ENCODE assay signal across 8 mouse cellular contexts in genomic region chr8:119669284-119669683, GRCm38 (mm10). TPM values are rescaled to one million over a fixed set of nuclear protein-coding genes. Genes with fewer than 3 reads are reported as not detected.
DNase-seq lines count a peak whose midpoint lies in the region; ATAC-seq and TF ChIP-seq lines count a peak whose summit lies in the region.

No protein-coding gene starts in this region.

- peak; percentile 62 for DNase-seq in adrenal gland, postnatal 14 days
- no peak for DNase-seq in adrenal gland, adult 8-10 months
- DNase-seq in midbrain, postnatal 0 days (ENCODE audit: low spot score), result no peak
- DNase-seq in midbrain, embryonic 14.5 days, result no peak
- peak; percentile 52 for DNase-seq in large intestine, adult 2 months (ENCODE audit: low read depth, low spot score)
- DNase-seq in cerebellum, adult 9-10 months, result no peak

- no peaks in the 10 kb centered on the region for H3K36me3 ChIP-seq in midbrain, postnatal 0 days (ENCODE audit: insufficient read depth, low read length)
- no peaks in the 10 kb centered on the region for H3K36me3 ChIP-seq in midbrain, embryonic 14.5 days (ENCODE audit: control insufficient read depth, insufficient read depth, low read length)
- H3K36me3 ChIP-seq in stomach, embryonic 16.5 days (ENCODE audit: control insufficient read depth, insufficient read depth, low read length), result no peaks in the 10 kb centered on the region

- H3K27ac ChIP-seq in midbrain, postnatal 0 days (ENCODE audit: low read depth, low read length), result no peak overlapping the region
- no peak overlapping the region for H3K27ac ChIP-seq in midbrain, embryonic 14.5 days (replicated peaks; ENCODE audit: low read depth, low read length)
- H3K27ac ChIP-seq in stomach, embryonic 16.5 days (ENCODE audit: low read length), result peak overlapping the region; percentile 36

- TF ChIP-seq CTCF in midbrain, postnatal 0 days (IDR thresholded peaks at IDR 0.05), result peak; percentile 52

- no peak overlapping the region for H3K4me3 ChIP-seq in midbrain, postnatal 0 days (ENCODE audit: low read depth, low read length)
- no peak overlapping the region for H3K4me3 ChIP-seq in midbrain, embryonic 14.5 days (replicated peaks; ENCODE audit: low read depth, low read length)
- H3K4me3 ChIP-seq in stomach, embryonic 16.5 days (replicated peaks; ENCODE audit: low read length), result no peak overlapping the region

- H3K9ac ChIP-seq in midbrain, postnatal 0 days (replicated peaks; ENCODE audit: low read length, poor library complexity, severe bottlenecking), result no peak overlapping the region
- no peak overlapping the region for H3K9ac ChIP-seq in midbrain, embryonic 14.5 days (replicated peaks; ENCODE audit: low read length)
- no peak overlapping the region for H3K9ac ChIP-seq in stomach, embryonic 16.5 days (ENCODE audit: low read length)

- no peaks in the 10 kb centered on the region for H3K27me3 ChIP-seq in midbrain, postnatal 0 days (ENCODE audit: insufficient read depth, low read length)
- H3K27me3 ChIP-seq in midbrain, embryonic 14.5 days (ENCODE audit: control insufficient read depth, insufficient read depth, low read length), result no peaks in the 10 kb centered on the region
- no peaks in the 10 kb centered on the region for H3K27me3 ChIP-seq in stomach, embryonic 16.5 days (ENCODE audit: control insufficient read depth, insufficient read depth, low read length)

- no peaks in the 10 kb centered on the region for H3K9me3 ChIP-seq in midbrain, postnatal 0 days (ENCODE audit: low read length)
- no peaks in the 10 kb centered on the region for H3K9me3 ChIP-seq in midbrain, embryonic 14.5 days (ENCODE audit: control insufficient read depth, low read length)
- no peaks in the 10 kb centered on the region for H3K9me3 ChIP-seq in stomach, embryonic 16.5 days (replicated peaks; ENCODE audit: control insufficient read depth, low read length)

- H3K4me2 ChIP-seq in midbrain, postnatal 0 days (ENCODE audit: low read depth, low read length, poor library complexity, severe bottlenecking), result no peak overlapping the region
- H3K4me2 ChIP-seq in midbrain, embryonic 14.5 days (ENCODE audit: low read length), result no peak overlapping the region
- no peak overlapping the region for H3K4me2 ChIP-seq in stomach, embryonic 16.5 days (ENCODE audit: low read depth, low read length)

- no peak for ATAC-seq in midbrain, postnatal 0 days (ENCODE audit: low FRiP score)
- ATAC-seq in midbrain, embryonic 14.5 days (ENCODE audit: low FRiP score, low TSS enrichment), result no peak
- no peak for ATAC-seq in stomach, embryonic 16.5 days (ENCODE audit: insufficient read depth, low FRiP score)
- ATAC-seq in erythroblast, adult 5-6 weeks (replicated peaks; ENCODE audit: low FRiP score, poor library complexity, severe bottlenecking), result no peak

- H3K4me1 ChIP-seq in midbrain, postnatal 0 days (ENCODE audit: insufficient read depth, low read length), result no peaks in the 10 kb centered on the region
- H3K4me1 ChIP-seq in midbrain, embryonic 14.5 days (ENCODE audit: control insufficient read depth, insufficient read depth, low read length), result no peaks in the 10 kb centered on the region
- peaks cover 40% of the 10 kb centered on the region for H3K4me1 ChIP-seq in stomach, embryonic 16.5 days (ENCODE audit: control insufficient read depth, insufficient read depth, low read length)

- 68% methylated on average over 12 of the region's 12 CpGs for WGBS in midbrain, postnatal 0 days
- 54% methylated on average over 12 of the region's 12 CpGs for WGBS in midbrain, embryonic 14.5 days
- WGBS in large intestine, adult 2 months, result 25% methylated on average over 12 of the region's 12 CpGs
- 48% methylated on average over 12 of the region's 12 CpGs for WGBS in stomach, embryonic 16.5 days

RNA-seq across cellular contexts. Expression of gene Wfdc1, which starts 3.1 kb away (rescaled TPM):
- total RNA-seq in adrenal gland, postnatal 14 days (2021), result 10.4 and 10.7 TPM in 2 replicates
- total RNA-seq in adrenal gland, adult 8-10 months (2022), result 10 to 100 TPM in 3 of 4 experiments, 1 to 10 TPM in 1; 9.0 to 14.0 (median 12.8) TPM
- total RNA-seq in midbrain, postnatal 0 days (2014; rRNA removed), result 8.5 and 13.5 TPM in 2 replicates
- polyA plus RNA-seq in midbrain, postnatal 0 days (2015; fragmentation: Nextera tagmentation; extraction: Ambion mirVana), result 11.6 and 11.8 TPM in 2 replicates
- polyA plus RNA-seq in midbrain, embryonic 14.5 days (2014; fragmentation: Nextera tagmentation; extraction: Ambion mirVana), result 2.3 and 3.4 TPM in 2 replicates
- polyA plus RNA-seq in large intestine, adult 2 months (2012; rRNA removed), result 26.6 and 26.8 TPM in 2 replicates
- polyA plus RNA-seq in stomach, embryonic 16.5 days (2015; fragmentation: Nextera tagmentation; extraction: Ambion mirVana), result 33.9 and 38.6 TPM in 2 replicates
- not detected in 2 replicates for total RNA-seq in erythroblast, adult 5-6 weeks (2015; ENCODE audit: low replicate concordance)
- total RNA-seq in erythroblast, adult 5-6 weeks (2017; ENCODE audit: low replicate concordance), result not detected in 2 replicates

RNA-seq across cellular contexts. Expression of gene Atp2c2, which starts 30.5 kb away (rescaled TPM):
- total RNA-seq in adrenal gland, postnatal 14 days (2021), result 0.41 TPM in 2 replicates
- total RNA-seq in adrenal gland, adult 8-10 months (2022), result under 1 TPM in 3 of 4 experiments, not detected in 1; 0.35 to 0.38 (median 0.38) TPM
- total RNA-seq in midbrain, postnatal 0 days (2014; rRNA removed), result 0.28 and 0.82 TPM in 2 replicates
- 0.83 and 1.1 TPM in 2 replicates for polyA plus RNA-seq in midbrain, postnatal 0 days (2015; fragmentation: Nextera tagmentation; extraction: Ambion mirVana)
- polyA plus RNA-seq in midbrain, embryonic 14.5 days (2014; fragmentation: Nextera tagmentation; extraction: Ambion mirVana), result 0.08 and 0.11 TPM in 2 replicates
- polyA plus RNA-seq in large intestine, adult 2 months (2012; rRNA removed), result 7.9 and 9.5 TPM in 2 replicates
- 10.8 and 15.9 TPM in 2 replicates for polyA plus RNA-seq in stomach, embryonic 16.5 days (2015; fragmentation: Nextera tagmentation; extraction: Ambion mirVana)
- not detected in 2 replicates for total RNA-seq in erythroblast, adult 5-6 weeks (2015; ENCODE audit: low replicate concordance)
- not detected in 2 replicates for total RNA-seq in erythroblast, adult 5-6 weeks (2017; ENCODE audit: low replicate concordance)

RNA-seq across cellular contexts. Expression of gene Kcng4, which starts 33.8 kb away (rescaled TPM):
- 0.41 and 0.74 TPM in 2 replicates for total RNA-seq in adrenal gland, postnatal 14 days (2021)
- total RNA-seq in adrenal gland, adult 8-10 months (2022), result 1 to 10 TPM in 2 of 4 experiments, under 1 TPM in 2; 0.58 to 1.5 (median 1.2) TPM
- 0.61 and 1.6 TPM in 2 replicates for total RNA-seq in midbrain, postnatal 0 days (2014; rRNA removed)
- 0.27 and 0.28 TPM in 2 replicates for polyA plus RNA-seq in midbrain, postnatal 0 days (2015; fragmentation: Nextera tagmentation; extraction: Ambion mirVana)
- 0.15 and 0.55 TPM in 2 replicates for polyA plus RNA-seq in midbrain, embryonic 14.5 days (2014; fragmentation: Nextera tagmentation; extraction: Ambion mirVana)
- 0.86 and 0.89 TPM in 2 replicates for polyA plus RNA-seq in large intestine, adult 2 months (2012; rRNA removed)
- 0.10 and 0.18 TPM in 2 replicates for polyA plus RNA-seq in stomach, embryonic 16.5 days (2015; fragmentation: Nextera tagmentation; extraction: Ambion mirVana)
- not detected in 2 replicates for total RNA-seq in erythroblast, adult 5-6 weeks (2015; ENCODE audit: low replicate concordance)
- total RNA-seq in erythroblast, adult 5-6 weeks (2017; ENCODE audit: low replicate concordance), result not detected in 2 replicates

RNA-seq across cellular contexts. Expression of gene Adad2, which starts 56.7 kb away (rescaled TPM):
- total RNA-seq in adrenal gland, postnatal 14 days (2021), result not detected in 2 replicates
- total RNA-seq in adrenal gland, adult 8-10 months (2022), result not detected
- 0.33 and 1.0 TPM in 2 replicates for total RNA-seq in midbrain, postnatal 0 days (2014; rRNA removed)
- polyA plus RNA-seq in midbrain, postnatal 0 days (2015; fragmentation: Nextera tagmentation; extraction: Ambion mirVana), result 0.22 and 0.23 TPM in 2 replicates
- polyA plus RNA-seq in midbrain, embryonic 14.5 days (2014; fragmentation: Nextera tagmentation; extraction: Ambion mirVana), result 0.21 and 0.32 TPM in 2 replicates
- polyA plus RNA-seq in large intestine, adult 2 months (2012; rRNA removed), result 0.12 and 0.62 TPM in 2 replicates
- 0.06 TPM in 1 of 2 replicates, not detected in the other for polyA plus RNA-seq in stomach, embryonic 16.5 days (2015; fragmentation: Nextera tagmentation; extraction: Ambion mirVana)
- not detected in 2 replicates for total RNA-seq in erythroblast, adult 5-6 weeks (2015; ENCODE audit: low replicate concordance)
- total RNA-seq in erythroblast, adult 5-6 weeks (2017; ENCODE audit: low replicate concordance), result not detected in 2 replicates

Comparison
In these comparisons a context has a peak if more than half of its experiments do, and no peak if none do; other contexts are left out.
1. DNase-seq: peak in adrenal gland, postnatal 14 days (single experiment) and large intestine, adult 2 months (single experiment); none in adrenal gland, adult 8-10 months (single experiment), midbrain, postnatal 0 days (single experiment), midbrain, embryonic 14.5 days (single experiment) and cerebellum, adult 9-10 months (single experiment).